Mouse (Mus musculus) lung, adult 2 months (tissue): ENCODE data around the gene Zfp282.

Experiments used
- CTCF ChIP-seq: fragments of 200-500 bp; IDR thresholded peaks from 2 replicates; pipeline ENCODE4 v1.5.1; 2011; ENCODE audit warnings: mild to moderate bottlenecking, low read length, control low read depth; ENCODE audit not compliant: insufficient read depth
- POLR2A ChIP-seq: fragments of 200-500 bp; IDR thresholded peaks from 2 replicates; pipeline ENCODE4 v1.6.1; 2011; ENCODE audit warnings: low read depth, mild to moderate bottlenecking, control low read depth, low read length, borderline replicate concordance; ENCODE audit errors: extremely low read depth

- TF ChIP-seq CTCF = no peak
- no peak for TF ChIP-seq POLR2A
These were observed 3.2 kb downstream of the Zfp282 start for GRCm38 (mm10) chr6:47880166-47880565.
